Mouse (Mus musculus) ES-E14 (cell line): Measurements from ENCODE around the gene Cops9. TPM values are rescaled to one million over a fixed set of nuclear protein-coding genes. Genes with fewer than 3 reads are reported as not detected.

Source experiments
- DNase-seq: peaks from one replicate; pipeline ENCODE4 v3.0.0-alpha.2; 2013; ENCODE audit warnings: low read depth, low spot score
- H3K27ac ChIP-seq: 2 replicates; pipeline ENCODE4 v1.5.1; 2012; ENCODE audit warnings: low read depth, mild to moderate bottlenecking, low read length, moderate library complexity, mixed read lengths; ENCODE audit not compliant: poor library complexity, insufficient read depth, severe bottlenecking
- H3K36me3 ChIP-seq: 2 replicates; pipeline ENCODE4 v1.6.1; 2012; ENCODE audit warnings: mild to moderate bottlenecking, low read length, moderate library complexity, mixed read lengths; ENCODE audit not compliant: control insufficient read depth, poor library complexity, insufficient read depth, severe bottlenecking
- H3K4me1 ChIP-seq, 2 experiments: fragments of 150-350 bp in 1 of 2; sonication (generic) in 1 of 2; 2 replicates each; pipeline ENCODE4 v1.6.1; 2012; ENCODE audit warnings: low read length in 2 of 2, mild to moderate bottlenecking in 1 of 2, mixed read lengths in 1 of 2; ENCODE audit not compliant: control insufficient read depth in 2 of 2, insufficient read depth in 2 of 2, poor library complexity in 1 of 2
- H3K4me3 ChIP-seq, 2 experiments: fragments of 150-350 bp in 1 of 2; sonication (generic) in 1 of 2; 2 replicates each; pipeline ENCODE4 v1.5.1; 2012; ENCODE audit warnings: low read length in 2 of 2, low read depth in 1 of 2, mild to moderate bottlenecking in 1 of 2, mixed read lengths in 1 of 2; ENCODE audit not compliant: insufficient read depth in 1 of 2, poor library complexity in 1 of 2, severe bottlenecking in 1 of 2
- H3K9ac ChIP-seq: 2 replicates; pipeline ENCODE4 v1.6.1; 2012; ENCODE audit warnings: low read depth, mild to moderate bottlenecking, low read length, mixed read lengths; ENCODE audit not compliant: poor library complexity, insufficient read depth, severe bottlenecking
- H3K9me3 ChIP-seq: fragments of 150-350 bp; sonication (generic); 2 replicates; pipeline ENCODE4 v1.6.1; 2012; ENCODE audit warnings: low read depth, mild to moderate bottlenecking, low read length; ENCODE audit not compliant: control insufficient read depth, insufficient read depth
- CHD2 ChIP-seq: IDR thresholded peaks from 2 replicates; pipeline ENCODE4 v1.6.1; 2014; ENCODE audit warnings: mild to moderate bottlenecking, low read depth, low read length, inconsistent platforms
- HCFC1 ChIP-seq: IDR thresholded peaks from 2 replicates; pipeline ENCODE4 v1.6.1; 2012; ENCODE audit warnings: low read length, inconsistent platforms, borderline replicate concordance; ENCODE audit not compliant: insufficient read depth
- MAFK ChIP-seq: IDR thresholded peaks from 2 replicates; pipeline ENCODE4 v1.6.1; 2014; ENCODE audit warnings: mild to moderate bottlenecking, low read depth, low read length, inconsistent platforms; ENCODE audit not compliant: insufficient read depth
- ZC3H11A ChIP-seq: IDR thresholded peaks from 2 replicates; pipeline ENCODE4 v1.6.1; 2012; ENCODE audit warnings: low read depth, mild to moderate bottlenecking, inconsistent platforms, low read length, borderline replicate concordance
- ZNF384 ChIP-seq: IDR thresholded peaks from 2 replicates; pipeline ENCODE4 v1.6.1; 2012; ENCODE audit warnings: low read depth, low read length, inconsistent platforms
- in situ Hi-C, 2 experiments: fragments of 600-800 bp; cut with MboI; formaldehyde crosslinking; loops; one replicate each; pipeline ENCODE4 v1.15.1; 2025; ENCODE audit warnings: low sequenced_read_pairs in 2 of 2, inconsistent platforms in 1 of 2; ENCODE audit not compliant: unreplicated experiment in 2 of 2
- total RNA-seq: library from RNA; depleted of rRNA; stranded (reverse); fragments of 300-350 nt; gene quantifications from 2 replicates; pipeline ENCODE4 v1.2.3, GENCODE M21; 2012

Gene Cops9
- total RNA-seq, 1 experiment = 176 TPM

- in situ Hi-C loops = no loop called here
- no peak overlapping the region for H3K27ac ChIP-seq
- H3K9me3 ChIP-seq = no peaks in the 10 kb centered on the region
- no peak overlapping the region for H3K4me3 ChIP-seq
- H3K36me3 ChIP-seq = peaks cover 12% of the 10 kb centered on the region
- TF ChIP-seq ZC3H11A (no peak), ZNF384 (no peak), HCFC1 (no peak), MAFK (no peak), CHD2 (no peak)
- H3K9ac ChIP-seq = no peak overlapping the region
- H3K4me1 ChIP-seq = 0 out of 4 replicates have a peak, but pooled peaks cover 0 to 3% of the 10 kb centered on the region in 2 experiments
- DNase-seq = no peak
These were observed 3.0 kb downstream of the Cops9 start for GRCm38 (mm10) chr1:92638736-92639135.

GRCm38 (mm10) chr1:92638181-92638580, 3.6 kb downstream of the Cops9 start:
- TF ChIP-seq MAFK (no peak), ZNF384 (no peak), CHD2 (no peak), ZC3H11A (no peak), HCFC1 (no peak)
- H3K9me3 ChIP-seq = no peaks in the 10 kb centered on the region
- H3K9ac ChIP-seq = no peak overlapping the region
- in situ Hi-C loops = no loop called here
- H3K4me3 ChIP-seq = no peak overlapping the region
- H3K27ac ChIP-seq = no peak overlapping the region
- DNase-seq = no peak
- H3K36me3 ChIP-seq = peaks cover 12% of the 10 kb centered on the region
- H3K4me1 ChIP-seq = 0 out of 4 replicates have a peak, but pooled peaks cover 0 to 3% of the 10 kb centered on the region in 2 experiments

GRCm38 (mm10) chr1:92637501-92638172, 4.1 kb downstream of the Cops9 start:
- no peak for DNase-seq
- no peak overlapping the region for H3K27ac ChIP-seq
- in situ Hi-C loops = no loop called here
- H3K9me3 ChIP-seq = no peaks in the 10 kb centered on the region
- H3K9ac ChIP-seq = no peak overlapping the region
- H3K4me1 ChIP-seq = 0 out of 4 replicates have a peak, but pooled peaks cover 0 to 3% of the 10 kb centered on the region in 2 experiments
- no peak overlapping the region for H3K4me3 ChIP-seq
- TF ChIP-seq ZNF384 = no peak
- peaks cover 12% of the 10 kb centered on the region for H3K36me3 ChIP-seq

- Histone ChIP-seq H3K9me3 (no peaks in the 10 kb centered on the region), H3K4me3 (no peak overlapping the region), H3K27ac (no peak overlapping the region), H3K4me1 (no peaks in the 10 kb centered on the region), H3K36me3 (peaks cover 12% of the 10 kb centered on the region), H3K9ac (no peak overlapping the region)
- no peak for TF ChIP-seq ZNF384
- no peak for TF ChIP-seq ZC3H11A
- no peak for TF ChIP-seq CHD2
- no peak for TF ChIP-seq HCFC1
- no peak for TF ChIP-seq MAFK
- DNase-seq = no peak
- in situ Hi-C loops = no loop called here
These were observed 5.1 kb downstream of the Cops9 start for GRCm38 (mm10) chr1:92636676-92637075.

- DNase-seq = no peak
- no peaks in the 10 kb centered on the region for H3K4me1 ChIP-seq
- no peaks in the 10 kb centered on the region for H3K9me3 ChIP-seq
- in situ Hi-C loops = no loop called here
- peaks cover 12% of the 10 kb centered on the region for H3K36me3 ChIP-seq
- H3K27ac ChIP-seq = no peak overlapping the region
- H3K4me3 ChIP-seq = no peak overlapping the region
- TF ChIP-seq HCFC1 (no peak), ZNF384 (no peak), CHD2 (no peak), MAFK (no peak)
- no peak overlapping the region for H3K9ac ChIP-seq
These were observed 5.8 kb downstream of the Cops9 start for GRCm38 (mm10) chr1:92636015-92636414.
